Mouse (Mus musculus) midbrain, postnatal 0 days (tissue): Measurements from ENCODE around the gene Fbxo36. TPM values are rescaled to one million over a fixed set of nuclear protein-coding genes. Genes with fewer than 3 reads are reported as not detected.

Source experiments
- ATAC-seq: fragments of 200-750 bp; cut with Nextera tagmentation; 2 replicates; pipeline ENCODE4 v1.8.0; 2017; ENCODE audit warnings: moderate number of reproducible peaks, mild to moderate bottlenecking, moderate TSS enrichment, moderate library complexity; ENCODE audit not compliant: low FRiP score
- DNase-seq: peaks from one replicate; pipeline ENCODE4 v3.0.0-alpha.2; 2015; ENCODE audit warnings: low spot score
- H3K27ac ChIP-seq: fragments of 300-500 bp; sonication (generic); 2 replicates; pipeline ENCODE4 v1.5.1; 2014; ENCODE audit warnings: low read depth, mild to moderate bottlenecking, low read length, mixed read lengths
- H3K27me3 ChIP-seq: fragments of 300-500 bp; sonication (generic); 2 replicates; pipeline ENCODE4 v1.6.1; 2014; ENCODE audit warnings: low read length, control low read depth, mixed read lengths; ENCODE audit not compliant: insufficient read depth
- H3K36me3 ChIP-seq: fragments of 300-500 bp; sonication (generic); 2 replicates; pipeline ENCODE4 v1.6.1; 2014; ENCODE audit warnings: low read length, control low read depth, mixed read lengths; ENCODE audit not compliant: insufficient read depth
- H3K4me1 ChIP-seq: fragments of 300-500 bp; sonication (generic); 2 replicates; pipeline ENCODE4 v1.6.1; 2014; ENCODE audit warnings: mild to moderate bottlenecking, control low read depth, antibody characterized with exemption, low read length, mixed read lengths; ENCODE audit not compliant: insufficient read depth
- H3K4me2 ChIP-seq: fragments of 300-500 bp; sonication (generic); 2 replicates; pipeline ENCODE4 v1.6.1; 2014; ENCODE audit warnings: low read depth, mild to moderate bottlenecking, low read length, mixed read lengths; ENCODE audit not compliant: poor library complexity, severe bottlenecking
- H3K4me3 ChIP-seq: fragments of 300-500 bp; sonication (generic); 2 replicates; pipeline ENCODE4 v1.5.1; 2014; ENCODE audit warnings: low read depth, mild to moderate bottlenecking, low read length, moderate library complexity
- H3K9ac ChIP-seq: fragments of 300-500 bp; sonication (generic); replicated peaks from 2 replicates; pipeline ENCODE4 v1.6.1; 2014; ENCODE audit warnings: mild to moderate bottlenecking, low read length, moderate library complexity, mixed read lengths; ENCODE audit not compliant: poor library complexity, severe bottlenecking
- H3K9me3 ChIP-seq: fragments of 300-500 bp; sonication (generic); 2 replicates; pipeline ENCODE4 v1.6.1; 2016; ENCODE audit warnings: low read length, control low read depth
- CTCF ChIP-seq: IDR thresholded peaks from 2 replicates; pipeline ENCODE4 v1.5.1; 2016; ENCODE audit warnings: antibody characterized with exemption, mild to moderate bottlenecking
- WGBS: fragments of 180-500 bp; shearing (Covaris S2); extraction: QIAGEN DNeasy Blood & Tissue Kit; methylation state at CpG from one replicate; pipeline ENCODE4 v1.1.7; 2014; 5-methylcytosine and 5-hydroxymethylcytosine counted together
- polyA plus RNA-seq: library from polyadenylated mRNA; unstranded; fragments of >200 nt; fragmentation: Nextera tagmentation; extraction: Ambion mirVana; gene quantifications from 2 replicates; pipeline ENCODE4 v1.2.1, GENCODE M21; 2015
- total RNA-seq: library from RNA; depleted of rRNA; stranded (reverse); fragments of >200 nt; gene quantifications from 2 replicates; pipeline ENCODE4 v1.2.3, GENCODE M21; 2014

The Fbxo36 gene
- total and polyA plus RNA-seq, 2 experiments from 2014 or later, result 2.6 to 7.4 TPM

- Histone ChIP-seq H3K27me3 (no peaks in the 10 kb centered on the region), H3K4me2 (no peak overlapping the region), H3K4me1 (no peaks in the 10 kb centered on the region), H3K4me3 (no peak overlapping the region), H3K9me3 (no peaks in the 10 kb centered on the region), H3K9ac (no peak overlapping the region), H3K36me3 (no peaks in the 10 kb centered on the region), H3K27ac (no peak overlapping the region)
- no peak for TF ChIP-seq CTCF
- ATAC-seq (no peak), DNase-seq (no peak)
- 60% methylated on average over 1 of the region's 1 CpGs for WGBS
These were observed 21.6 kb downstream of the Fbxo36 start for GRCm38 (mm10) chr1:84861255-84861630.

DNA sequence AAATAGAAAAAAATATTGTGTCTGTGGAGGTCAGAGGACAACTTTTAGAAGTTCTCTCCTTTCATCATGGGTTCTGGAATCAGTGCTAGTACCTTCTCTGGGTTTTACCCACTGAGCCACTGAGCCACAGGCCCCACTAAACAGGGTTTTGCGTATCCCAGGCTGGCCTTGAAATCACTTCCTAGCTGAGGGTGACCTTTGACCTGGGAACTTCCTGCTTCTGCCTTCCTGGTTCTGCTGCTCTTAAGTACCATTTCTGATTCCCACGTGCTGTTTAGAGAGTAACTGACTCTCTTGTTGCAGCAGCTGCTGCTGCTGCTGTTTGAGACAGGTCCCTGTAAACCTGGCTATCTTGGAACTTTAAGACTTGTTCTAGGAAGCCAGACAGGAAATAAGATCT, 25.0 kb downstream of the Fbxo36 start:
- no peak overlapping the region for H3K4me3 ChIP-seq
- ATAC-seq (no peak), DNase-seq (no peak)
- TF ChIP-seq CTCF, result no peak
- H3K9me3 ChIP-seq, result no peaks in the 10 kb centered on the region
- no peak overlapping the region for H3K9ac ChIP-seq
- H3K4me1 ChIP-seq, result no peaks in the 10 kb centered on the region
- no peak overlapping the region for H3K27ac ChIP-seq
- H3K4me2 ChIP-seq, result no peak overlapping the region
- 81% methylated on average over 2 of the region's 2 CpGs for WGBS
- no peaks in the 10 kb centered on the region for H3K27me3 ChIP-seq
- no peaks in the 10 kb centered on the region for H3K36me3 ChIP-seq

DNA sequence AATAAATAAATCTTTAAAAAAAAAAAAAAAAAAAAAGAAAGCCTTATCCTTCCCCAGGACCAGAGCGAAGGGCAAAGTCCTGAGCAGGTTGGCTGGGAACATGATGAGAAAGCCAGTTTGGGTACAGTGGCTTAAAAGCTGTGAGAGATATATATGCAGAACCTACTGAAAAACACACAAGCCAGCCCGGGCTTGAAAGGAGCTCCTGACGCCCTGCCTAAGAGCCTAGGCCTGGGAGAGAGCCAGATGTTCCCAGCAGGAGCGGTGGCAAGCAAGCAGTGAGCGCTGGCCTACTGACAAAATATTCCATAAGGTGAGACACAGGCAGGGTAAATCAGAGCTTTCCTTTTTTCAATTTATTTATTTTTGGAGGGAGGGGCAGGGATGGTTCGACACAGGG, 26.6 kb downstream of the Fbxo36 start:
- no peak for ATAC-seq
- Histone ChIP-seq H3K27me3 (no peaks in the 10 kb centered on the region), H3K9ac (no peak overlapping the region), H3K36me3 (no peaks in the 10 kb centered on the region), H3K27ac (no peak overlapping the region), H3K4me3 (no peak overlapping the region), H3K9me3 (no peaks in the 10 kb centered on the region), H3K4me2 (no peak overlapping the region), H3K4me1 (no peaks in the 10 kb centered on the region)
- DNase-seq, result no peak
- no peak for TF ChIP-seq CTCF
- WGBS, result 91% methylated on average over 6 of the region's 6 CpGs

DNA sequence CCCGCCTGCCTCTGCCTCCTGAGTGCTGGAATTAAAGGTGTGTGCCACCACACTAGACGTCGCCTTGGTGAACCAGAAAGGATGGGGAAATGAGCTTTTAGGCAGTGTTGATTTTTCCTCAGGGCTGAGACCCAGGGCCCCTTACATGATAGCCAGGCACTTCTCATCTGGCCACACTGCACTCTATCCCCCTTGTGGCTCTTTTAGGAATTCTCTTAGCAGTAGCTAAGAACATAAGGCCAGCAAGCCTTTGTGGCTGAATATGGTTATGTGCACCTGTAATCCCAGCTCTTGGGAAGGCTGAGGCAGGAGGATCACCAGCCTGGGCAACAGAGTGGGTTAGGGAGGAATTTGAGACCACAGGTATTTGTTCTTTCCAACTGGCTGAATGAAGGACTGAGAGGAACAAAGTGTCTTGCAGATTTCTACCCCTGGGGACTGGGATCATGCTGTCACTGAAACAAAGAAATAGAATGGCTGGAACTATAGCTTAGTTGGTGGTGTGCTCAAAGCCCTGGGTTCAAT, 27.1 kb downstream of the Fbxo36 start:
- no peak overlapping the region for H3K4me2 ChIP-seq
- TF ChIP-seq CTCF, result no peak
- no peaks in the 10 kb centered on the region for H3K27me3 ChIP-seq
- ATAC-seq, result no peak
- no peak overlapping the region for H3K4me3 ChIP-seq
- H3K27ac ChIP-seq, result no peak overlapping the region
- H3K4me1 ChIP-seq, result no peaks in the 10 kb centered on the region
- no peak for DNase-seq
- no peaks in the 10 kb centered on the region for H3K36me3 ChIP-seq
- no peaks in the 10 kb centered on the region for H3K9me3 ChIP-seq
- H3K9ac ChIP-seq, result no peak overlapping the region
- 95% methylated on average over 3 of the region's 3 CpGs for WGBS

DNA sequence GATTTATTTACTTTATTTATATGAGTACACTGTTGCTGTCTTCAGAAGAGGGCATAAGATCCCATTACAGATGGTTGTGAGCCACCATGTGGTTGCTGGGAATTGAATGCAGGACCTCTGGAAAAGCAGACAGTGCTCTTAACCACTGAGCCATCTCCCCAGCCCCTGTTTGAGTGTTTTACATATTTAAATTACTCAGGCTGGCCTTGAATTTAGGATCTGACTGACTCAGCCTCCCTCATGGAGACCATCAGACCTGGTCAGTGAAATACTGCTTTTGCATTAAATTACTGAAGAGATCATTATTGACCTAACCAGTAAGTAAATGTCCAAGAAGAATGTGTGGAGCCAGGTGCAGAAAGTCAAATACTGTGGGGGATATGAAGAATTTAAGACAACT, 28.7 kb downstream of the Fbxo36 start:
- no peak for TF ChIP-seq CTCF
- ATAC-seq, result no peak
- no peaks in the 10 kb centered on the region for H3K4me1 ChIP-seq

DNA sequence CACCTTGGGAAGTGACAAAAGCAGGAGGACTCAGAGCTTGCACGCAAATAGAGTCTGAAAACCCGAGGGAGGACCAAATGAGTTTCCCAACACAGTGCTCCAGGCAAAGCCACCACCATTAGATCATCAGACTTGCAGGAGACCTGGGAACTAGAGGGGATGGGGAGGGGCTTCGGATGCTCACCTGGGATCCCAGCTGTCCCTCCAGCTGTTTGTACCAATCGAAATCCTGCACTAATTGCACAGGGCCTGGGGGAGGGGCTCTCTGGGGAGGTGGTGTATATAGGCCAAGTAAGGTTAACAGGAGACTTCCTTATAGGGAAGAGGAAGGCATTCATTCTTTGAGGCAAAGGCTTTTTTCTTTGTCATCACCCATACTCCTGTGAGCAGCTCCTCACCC, 29.2 kb downstream of the Fbxo36 start:
- Histone ChIP-seq H3K9ac (no peak overlapping the region), H3K36me3 (no peaks in the 10 kb centered on the region), H3K27me3 (no peaks in the 10 kb centered on the region), H3K9me3 (no peaks in the 10 kb centered on the region), H3K4me2 (no peak overlapping the region), H3K4me1 (no peaks in the 10 kb centered on the region), H3K4me3 (no peak overlapping the region), H3K27ac (no peak overlapping the region)
- DNase-seq, result no peak
- WGBS, result 58% methylated on average over 4 of the region's 4 CpGs
- TF ChIP-seq CTCF, result no peak
- ATAC-seq, result no peak

More for the DNA sequence above, 28.7 kb downstream of the Fbxo36 start:
- H3K4me2 ChIP-seq, result no peak overlapping the region
- no peaks in the 10 kb centered on the region for H3K27me3 ChIP-seq
- no peak overlapping the region for H3K4me3 ChIP-seq
- no peak overlapping the region for H3K27ac ChIP-seq
- no peak overlapping the region for H3K9ac ChIP-seq
- DNase-seq, result no peak
- no peaks in the 10 kb centered on the region for H3K36me3 ChIP-seq
- no peaks in the 10 kb centered on the region for H3K9me3 ChIP-seq
